Mouse (Mus musculus) layer of hippocampus, postnatal 36 days (tissue): ENCODE measurements around the gene Msmb. TPM values are rescaled to one million over a fixed set of nuclear protein-coding genes. Genes with fewer than 3 reads are reported as not detected.
"Not testable (repeated sequence)": the region's sequence is repeated elsewhere in the genome, so short reads cannot be mapped to it uniquely, and the experiment has no call there.

ENCODE experiments used
- DNase-seq, 2 experiments: peaks; one replicate each; pipeline ENCODE4 v3.0.0; 2022
- total RNA-seq, 2 experiments: library from RNA; stranded (reverse); gene quantifications; 2 replicates each; pipeline ENCODE4 v1.2.3; 2021

The Msmb gene
- total RNA-seq, 2 experiments from 2014 or later, result not detected

DNA sequence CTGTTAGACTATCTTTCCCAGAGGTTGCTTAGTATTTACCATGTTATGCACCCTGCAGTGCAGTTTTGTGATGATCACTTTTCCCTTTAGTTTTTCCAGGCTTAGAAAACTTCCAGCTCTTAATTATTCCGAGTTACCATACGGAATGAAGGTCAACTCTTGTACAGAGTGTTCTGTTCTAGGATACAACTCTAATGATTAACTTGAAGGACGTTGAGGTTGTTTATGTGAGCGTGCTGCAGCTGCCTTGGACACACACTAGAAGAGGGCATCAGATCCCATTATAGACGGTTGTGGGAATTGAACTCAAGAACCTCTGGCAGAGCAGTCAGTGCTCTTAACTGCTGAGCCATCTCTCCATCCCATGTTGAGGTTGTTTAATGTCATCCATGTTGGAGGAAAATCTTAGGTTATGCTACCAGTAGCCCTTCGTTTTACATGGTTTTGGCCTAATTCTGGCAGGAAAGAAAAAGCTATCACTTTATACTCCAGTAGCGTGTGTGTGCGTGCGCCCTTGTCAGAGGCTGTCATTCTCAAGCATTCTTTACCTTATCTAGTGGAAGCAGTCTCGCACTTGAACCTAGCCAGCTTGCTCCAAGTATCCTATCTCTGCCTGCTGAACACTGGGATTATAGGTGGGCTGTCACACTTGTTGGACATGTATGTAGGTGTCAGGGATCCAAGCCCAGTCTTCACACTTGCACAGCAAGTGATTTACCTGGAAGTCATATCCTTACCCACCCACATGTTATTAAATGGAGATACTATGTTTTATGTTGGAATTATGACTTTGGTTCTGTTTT is 37.8 kb downstream of the Msmb start:
- no peak for DNase-seq

DNA sequence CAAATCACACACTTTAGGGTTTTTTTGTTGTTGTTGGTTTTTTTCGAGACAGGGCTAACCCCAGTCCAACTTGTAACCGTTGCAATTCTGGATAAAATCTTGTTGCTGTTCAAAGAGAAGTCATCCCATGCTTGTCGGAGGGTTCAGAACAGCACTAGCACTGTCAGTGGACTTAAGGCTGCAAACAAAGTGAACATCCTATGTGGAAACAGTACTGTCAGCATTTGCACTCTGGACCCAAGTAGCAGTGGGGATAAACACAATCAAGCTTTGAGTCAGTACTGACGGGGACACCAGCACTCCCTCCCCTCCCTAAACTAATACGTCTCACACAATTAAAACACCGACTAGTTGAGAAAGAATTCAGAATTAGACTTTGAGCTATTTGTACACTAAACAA is 39.0 kb downstream of the Msmb start:
- DNase-seq, result no peak

DNA sequence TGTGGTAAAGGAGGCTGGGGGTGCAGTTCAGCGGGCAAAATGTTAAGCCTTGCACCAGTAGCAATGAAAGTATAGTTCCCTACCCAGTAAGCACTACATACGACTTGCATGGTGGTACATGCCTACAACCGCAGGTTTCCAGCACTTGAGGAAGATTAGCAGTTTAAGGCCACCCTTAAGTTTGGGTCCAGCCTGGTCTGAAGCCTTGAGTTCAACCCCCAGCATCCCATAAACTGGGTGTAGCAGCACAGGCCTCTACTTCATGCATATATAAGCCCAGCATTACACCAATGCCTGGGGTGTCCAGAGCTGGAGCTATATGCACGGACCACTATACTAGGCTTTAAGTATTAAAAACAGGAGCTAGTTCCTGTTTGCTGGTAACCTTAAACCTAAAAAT is 42.0 kb downstream of the Msmb start:
- no peak for DNase-seq

DNA sequence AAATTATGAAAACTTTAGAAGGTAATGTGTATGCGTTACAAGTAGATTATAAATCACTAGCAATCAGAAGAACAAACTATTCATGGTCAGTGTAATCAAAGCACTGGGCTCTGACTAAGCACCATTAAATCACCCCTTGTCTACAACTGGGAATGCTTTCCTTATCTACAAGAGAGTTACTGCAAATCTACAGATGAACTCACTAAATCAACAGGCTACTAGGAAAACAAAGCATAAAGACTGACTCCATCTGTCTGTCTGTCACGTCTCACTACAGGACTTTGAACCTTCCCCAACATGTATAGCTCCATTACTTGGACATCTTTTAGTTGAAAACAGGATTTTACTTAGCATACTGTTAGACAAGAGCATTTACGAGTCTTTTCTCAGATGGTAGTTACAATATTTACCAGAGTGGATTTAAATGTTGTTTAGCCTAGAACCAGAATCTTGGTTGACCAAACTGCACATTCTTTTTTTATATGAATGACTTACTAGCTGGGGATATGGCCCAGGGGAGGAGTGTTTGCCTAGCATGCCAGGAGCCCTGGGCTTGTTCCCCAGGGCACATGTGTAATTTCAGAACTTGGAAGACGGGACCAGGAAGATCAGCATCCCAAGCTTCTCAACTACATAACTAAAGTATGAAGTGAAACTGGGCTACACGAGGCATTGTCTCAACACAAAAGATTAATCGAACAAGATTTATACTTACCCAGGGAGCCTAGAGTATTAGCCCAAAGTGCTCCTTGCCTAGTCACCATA is 49.0 kb downstream of the Msmb start:
- no peak for DNase-seq

DNA sequence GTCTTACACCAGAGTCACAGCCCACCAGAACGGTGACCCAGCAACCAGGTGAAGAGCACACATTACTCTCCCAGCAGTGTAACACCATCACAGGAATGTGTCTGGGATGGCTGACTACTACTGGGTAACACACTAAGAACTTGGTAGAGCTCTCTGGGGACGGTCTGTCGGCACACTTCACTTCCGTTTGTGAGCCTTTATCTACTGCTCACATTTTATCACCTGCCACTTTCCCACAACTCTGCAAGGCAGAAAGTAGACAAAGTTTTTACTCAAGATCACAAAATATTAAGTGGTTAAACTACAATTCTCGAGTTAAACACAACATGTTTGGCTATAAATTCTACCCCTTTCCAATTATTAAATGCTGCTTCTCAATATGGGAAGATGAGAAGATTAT is 50.1 kb downstream of the Msmb start:
- no peak for DNase-seq

DNA sequence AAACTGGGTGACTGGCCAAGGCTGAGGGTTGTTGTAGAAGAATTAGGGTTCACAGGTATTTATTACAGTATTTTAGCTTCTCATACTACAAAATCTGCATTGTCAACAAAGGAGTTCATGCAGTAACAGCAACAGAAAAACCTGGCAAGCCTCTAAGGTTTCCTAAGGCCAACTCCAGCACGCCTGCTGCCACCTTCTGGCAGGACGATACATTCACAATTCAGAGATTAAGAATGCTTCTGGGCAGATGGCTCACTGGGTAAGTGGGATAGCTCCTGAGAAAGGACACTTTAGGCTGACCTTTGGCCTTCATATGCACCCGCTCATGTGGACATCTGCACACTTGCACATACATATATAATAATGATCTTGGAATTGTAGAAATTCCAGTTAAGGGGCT is 50.6 kb downstream of the Msmb start:
- peak in 1 of 2 experiments; percentile 28 for DNase-seq

DNA sequence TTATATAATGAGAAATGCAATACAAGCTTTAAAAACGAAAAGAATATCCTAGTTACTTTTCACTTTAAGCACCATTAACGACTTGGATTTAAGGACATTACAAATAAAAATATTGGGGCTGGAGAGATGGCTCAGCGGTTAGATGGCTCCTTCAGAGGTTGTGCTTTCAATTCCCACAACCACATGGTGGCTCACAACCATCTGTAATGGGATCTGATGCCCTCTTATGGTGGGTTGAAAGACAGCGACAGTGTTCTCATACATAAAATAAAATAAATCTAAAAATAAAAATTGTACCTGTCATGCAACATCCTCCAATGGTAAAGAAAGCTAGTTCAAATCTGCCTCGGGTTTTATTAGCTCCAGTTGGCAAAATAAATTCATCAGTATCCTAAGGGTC is 51.7 kb downstream of the Msmb start:
- DNase-seq, result not testable (repeated sequence)

DNA sequence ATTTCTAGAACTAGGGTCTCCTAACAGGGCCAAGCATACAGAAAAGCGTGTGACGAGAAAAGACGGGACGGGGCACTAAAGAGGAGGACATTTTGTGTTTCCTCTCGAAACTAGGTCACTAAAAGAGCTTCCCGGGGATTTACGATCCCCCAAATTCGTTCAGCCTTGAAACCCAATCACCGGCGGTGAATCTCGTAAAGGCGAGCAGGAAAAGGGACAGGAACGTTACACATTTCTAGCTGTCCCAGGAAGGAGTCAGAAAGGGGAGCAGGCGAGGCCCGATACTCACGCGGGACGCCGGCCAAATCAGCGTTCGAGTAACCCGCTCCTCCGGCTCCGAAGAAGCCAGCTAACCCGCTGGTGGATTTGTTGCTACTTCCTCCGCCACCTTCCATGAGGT is 59.5 kb downstream of the Msmb start:
- DNase-seq, result no peak

DNA sequence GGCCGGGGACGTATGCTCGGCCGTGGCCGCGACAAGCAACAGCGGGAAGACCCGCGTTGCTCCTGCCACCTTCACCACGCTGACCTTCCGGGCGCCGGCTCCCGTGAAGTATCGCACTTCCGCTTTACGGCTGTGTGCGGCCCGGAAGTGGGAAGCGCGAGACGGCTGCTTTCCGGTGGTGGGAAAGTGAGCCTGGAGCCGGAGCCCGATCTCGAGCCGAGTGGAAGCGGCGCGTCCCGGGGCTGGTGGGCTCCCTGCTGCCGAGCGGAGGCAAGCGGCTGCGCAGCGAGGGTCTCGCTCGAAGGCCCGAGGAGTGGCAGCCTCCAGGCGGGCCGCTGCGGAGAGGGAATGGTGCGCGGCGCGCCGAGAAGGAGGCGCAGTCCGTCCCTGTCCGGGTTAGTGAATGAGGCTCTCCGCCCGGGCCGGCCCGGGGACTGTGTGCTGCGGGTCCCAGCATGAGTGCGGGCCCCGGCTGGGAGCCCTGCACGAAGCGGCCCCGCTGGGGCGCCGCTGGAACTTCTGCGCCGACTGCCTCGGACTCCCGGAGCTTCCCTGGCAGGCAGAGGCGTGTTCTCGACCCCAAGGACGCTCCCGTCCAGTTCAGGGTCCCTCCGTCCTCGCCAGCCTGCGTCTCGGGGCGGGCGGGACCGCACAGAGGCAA is 60.1 kb downstream of the Msmb start, which contains the start of the genes Timm23 and Parg:
TSS of gene Timm23 (minus strand) at position 108 of the 661 bp plus-strand sequence.
TSS of gene Parg (plus strand) at position 159 of the 661 bp plus-strand sequence.
- DNase-seq, result peak; percentile 90 to 91

Other genes with a start within 250 kb of the Msmb start
- 1 to 10 TPM; 1.2 to 3.6 TPM for gene Galnt15, start 113.0 kb upstream of the Msmb start, total RNA-seq
- gene Oxnad1, start 56.6 kb upstream of the Msmb start, total RNA-seq, result 10 to 100 TPM; 14.3 to 19.2 TPM
- 10 to 100 TPM; 35.1 to 37.5 TPM for gene Dph3, start 56.3 kb upstream of the Msmb start, total RNA-seq
- gene Ncoa4, start 17.8 kb downstream of the Msmb start, total RNA-seq, result 100 to 1,000 TPM; 102 to 111 TPM
- 10 to 100 TPM; 71.3 to 81.9 TPM for gene Timm23, start 59.9 kb downstream of the Msmb start, total RNA-seq
- gene Parg, start 59.9 kb downstream of the Msmb start, total RNA-seq, result 10 to 100 TPM; 43.0 to 49.8 TPM
- 10 to 100 TPM; 79.9 to 84.8 TPM for gene Ogdhl, start 180.0 kb downstream of the Msmb start, total RNA-seq
- not detected for gene 1700024G13Rik, start 246.4 kb downstream of the Msmb start, total RNA-seq